Mouse (Mus musculus): Measurements from ENCODE around the gene Rpl14.

GRCm38 (mm10) chr9:120618101-120618500, 46.9 kb downstream of the Rpl14 start:
- no peak for TF ChIP-seq TCF12 (IDR thresholded peaks at IDR 0.05; ENCODE audit: low read depth, low read length)
- no peak for TF ChIP-seq EP300 (IDR thresholded peaks at IDR 0.05; ENCODE audit: low read length)
- no peak for TF ChIP-seq MAX (IDR thresholded peaks at IDR 0.05; ENCODE audit: low read length)
- TF ChIP-seq MAZ (IDR thresholded peaks at IDR 0.05; ENCODE audit: low read depth, low read length) = no peak
- no peak for TF ChIP-seq USF1 (IDR thresholded peaks at IDR 0.05; ENCODE audit: low read depth, low read length)
- TF ChIP-seq PAX5 (IDR thresholded peaks at IDR 0.05; ENCODE audit: low read length) = no peak
- no peak for TF ChIP-seq GABPA (IDR thresholded peaks at IDR 0.05; ENCODE audit: insufficient replicate concordance, low read depth, low read length)
- no peak for TF ChIP-seq MEF2A (IDR thresholded peaks at IDR 0.05; ENCODE audit: borderline replicate concordance, low read depth, low read length)
- TF ChIP-seq POLR2AphosphoS2 (IDR thresholded peaks at IDR 0.05; ENCODE audit: low read depth, low read length) = no peak
- TF ChIP-seq POLR2A (IDR thresholded peaks at IDR 0.05; ENCODE audit: low read depth, low read length) = no peak
- no peak for TF ChIP-seq CTCF (conservative IDR thresholded peaks at IDR 0.05 in 1 of 2, IDR thresholded peaks at IDR 0.05 in 1 of 2; ENCODE audit: low read depth in 2 of 2, low read length in 2 of 2)
- no peak for TF ChIP-seq JUND (conservative IDR thresholded peaks at IDR 0.05; ENCODE audit: low read depth, low read length)
- no peak for TF ChIP-seq HCFC1 (IDR thresholded peaks at IDR 0.05; ENCODE audit: low read depth, low read length)
- TF ChIP-seq ZKSCAN1 (IDR thresholded peaks at IDR 0.05; ENCODE audit: borderline replicate concordance, low read depth, low read length) = no peak
